Mouse (Mus musculus) ovary, adult 18-20 months (tissue): ENCODE measurements around the gene Myh6.
"Not testable (repeated sequence)": the region's sequence is repeated elsewhere in the genome, so short reads cannot be mapped to it uniquely, and the experiment has no call there.

Experiments
- DNase-seq: peaks from one replicate; pipeline ENCODE4 v3.0.0; 2022; ENCODE audit warnings: low spot score, mixed read lengths

Myh6 gene

GRCm38 (mm10) chr14:54994869-54995186 lies 28.1 kb upstream of the Myh6 start:
- DNase-seq: no peak

- DNase-seq: no peak
These were observed 27.6 kb upstream of the Myh6 start, which contains the start of gene Myh7 for GRCm38 (mm10) chr14:54994136-54994868. Gene Myh7, minus strand, starts transcription at chr14:54994626.

- no peak for DNase-seq
These were observed 26.9 kb upstream of the Myh6 start for GRCm38 (mm10) chr14:54993636-54994035.

- DNase-seq: no peak
These were observed 25.5 kb upstream of the Myh6 start for GRCm38 (mm10) chr14:54992196-54992595.

- DNase-seq: no peak
These were observed 23.2 kb upstream of the Myh6 start for GRCm38 (mm10) chr14:54989886-54990441.

- no peak for DNase-seq
These were observed 22.2 kb upstream of the Myh6 start for GRCm38 (mm10) chr14:54988882-54989281.

GRCm38 (mm10) chr14:54988350-54988874 lies 21.7 kb upstream of the Myh6 start:
- DNase-seq: not testable (repeated sequence)

- DNase-seq: no peak
These were observed 15.2 kb upstream of the Myh6 start for GRCm38 (mm10) chr14:54981934-54982333.

- no peak for DNase-seq
These were observed 11.9 kb upstream of the Myh6 start for GRCm38 (mm10) chr14:54978664-54979063.

- DNase-seq: no peak
These were observed 9.9 kb upstream of the Myh6 start, which contains the start of gene Gm17428 for GRCm38 (mm10) chr14:54976633-54977032. Gene Gm17428, plus strand, starts transcription at chr14:54976933.

- DNase-seq: no peak
These were observed 7.5 kb upstream of the Myh6 start for GRCm38 (mm10) chr14:54974068-54974791.

GRCm38 (mm10) chr14:54972786-54973185 lies 6.1 kb upstream of the Myh6 start:
- not testable (repeated sequence) for DNase-seq

GRCm38 (mm10) chr14:54968344-54968743 lies 1.6 kb upstream of the Myh6 start:
- DNase-seq: no peak

- no peak for DNase-seq
These were observed 1.1 kb upstream of the Myh6 start for GRCm38 (mm10) chr14:54967874-54968273.

GRCm38 (mm10) chr14:54965631-54966030 lies 1.1 kb downstream of the Myh6 start:
- no peak for DNase-seq

- no peak for DNase-seq
These were observed 1.7 kb downstream of the Myh6 start for GRCm38 (mm10) chr14:54965044-54965443.

GRCm38 (mm10) chr14:54963727-54964126 lies 3.0 kb downstream of the Myh6 start:
- DNase-seq: no peak

GRCm38 (mm10) chr14:54962714-54963113 lies 4.0 kb downstream of the Myh6 start:
- no peak for DNase-seq

GRCm38 (mm10) chr14:54961487-54961886 lies 5.2 kb downstream of the Myh6 start:
- no peak for DNase-seq

GRCm38 (mm10) chr14:54960769-54961168 lies 6.0 kb downstream of the Myh6 start:
- no peak for DNase-seq

- not testable (repeated sequence) for DNase-seq
These were observed 6.7 kb downstream of the Myh6 start for GRCm38 (mm10) chr14:54959853-54960613.

GRCm38 (mm10) chr14:54959197-54959596 lies 7.5 kb downstream of the Myh6 start:
- no peak for DNase-seq
